Mouse (Mus musculus): ENCODE measurements around the gene Rgs6. TPM values are rescaled to one million over a fixed set of nuclear protein-coding genes. Genes with fewer than 3 reads are reported as not detected.

Gene Rgs6
- polyA plus RNA-seq, 1 experiment from 2014 or later, result 0.36 TPM

- H3K4me2 ChIP-seq, result no peak overlapping the region
- H3K27ac ChIP-seq, result no peak overlapping the region
- no peaks in the 10 kb centered on the region for H3K9me3 ChIP-seq (replicated peaks)
- H3K4me1 ChIP-seq (replicated peaks), result no peaks in the 10 kb centered on the region
- DNase-seq (no peak), ATAC-seq (ENCODE audit: low read depth) (no peak)
- no peaks in the 10 kb centered on the region for H3K36me3 ChIP-seq
- H3K4me3 ChIP-seq (replicated peaks), result no peak overlapping the region
- no peak overlapping the region for H3K9ac ChIP-seq
- WGBS (ENCODE audit: insufficient replicate concordance), result 56% methylated on average over 7 of the region's 7 CpGs
- H3K27me3 ChIP-seq, result no peaks in the 10 kb centered on the region
Measured at GRCm38 (mm10) chr12:82664598-82664997, 76.5 kb downstream of the Rgs6 start.

- no peak overlapping the region for H3K9ac ChIP-seq
- H3K36me3 ChIP-seq, result no peaks in the 10 kb centered on the region
- ATAC-seq (ENCODE audit: low read depth) (no peak), DNase-seq (no peak)
- 44% methylated on average over 3 of the region's 3 CpGs for WGBS (ENCODE audit: insufficient replicate concordance)
- H3K9me3 ChIP-seq (replicated peaks), result no peaks in the 10 kb centered on the region
- H3K4me2 ChIP-seq, result no peak overlapping the region
- H3K4me1 ChIP-seq (replicated peaks), result no peaks in the 10 kb centered on the region
- H3K4me3 ChIP-seq (replicated peaks), result no peak overlapping the region
- no peaks in the 10 kb centered on the region for H3K27me3 ChIP-seq
- no peak overlapping the region for H3K27ac ChIP-seq
Measured at GRCm38 (mm10) chr12:82667441-82667840, 79.3 kb downstream of the Rgs6 start.

GRCm38 (mm10) chr12:82670201-82670737 is 82.2 kb downstream of the Rgs6 start:
- Histone ChIP-seq H3K27me3 (no peaks in the 10 kb centered on the region), H3K36me3 (no peaks in the 10 kb centered on the region), H3K27ac (no peak overlapping the region), H3K9me3 (replicated peaks) (no peaks in the 10 kb centered on the region), H3K9ac (no peak overlapping the region), H3K4me1 (replicated peaks) (no peaks in the 10 kb centered on the region), H3K4me3 (replicated peaks) (no peak overlapping the region), H3K4me2 (no peak overlapping the region)
- 47% methylated on average over 4 of the region's 4 CpGs for WGBS (ENCODE audit: insufficient replicate concordance)
- DNase-seq (no peak), ATAC-seq (ENCODE audit: low read depth) (no peak)

GRCm38 (mm10) chr12:82671591-82671990 is 83.5 kb downstream of the Rgs6 start:
- H3K36me3 ChIP-seq, result no peaks in the 10 kb centered on the region
- no peak for ATAC-seq (ENCODE audit: low read depth)
- H3K4me2 ChIP-seq, result no peak overlapping the region
- H3K9me3 ChIP-seq (replicated peaks), result no peaks in the 10 kb centered on the region
- H3K27ac ChIP-seq, result no peak overlapping the region
- no peak overlapping the region for H3K9ac ChIP-seq
- no peak overlapping the region for H3K4me3 ChIP-seq (replicated peaks)
- DNase-seq, result no peak
- 76% methylated on average over 5 of the region's 5 CpGs for WGBS (ENCODE audit: insufficient replicate concordance)
- no peaks in the 10 kb centered on the region for H3K27me3 ChIP-seq
- no peaks in the 10 kb centered on the region for H3K4me1 ChIP-seq (replicated peaks)

- Histone ChIP-seq H3K36me3 (no peaks in the 10 kb centered on the region), H3K4me1 (replicated peaks) (no peaks in the 10 kb centered on the region), H3K4me2 (no peak overlapping the region), H3K27me3 (no peaks in the 10 kb centered on the region), H3K9me3 (replicated peaks) (no peaks in the 10 kb centered on the region), H3K9ac (no peak overlapping the region), H3K27ac (no peak overlapping the region), H3K4me3 (replicated peaks) (no peak overlapping the region)
- no peak for DNase-seq
- no peak for ATAC-seq (ENCODE audit: low read depth)
- WGBS (ENCODE audit: insufficient replicate concordance), result 41% methylated on average over 4 of the region's 4 CpGs
Measured at GRCm38 (mm10) chr12:82675137-82675536, 87.0 kb downstream of the Rgs6 start.

- Histone ChIP-seq H3K27ac (no peak overlapping the region), H3K36me3 (no peaks in the 10 kb centered on the region), H3K9ac (no peak overlapping the region), H3K9me3 (replicated peaks) (no peaks in the 10 kb centered on the region), H3K4me3 (replicated peaks) (no peak overlapping the region), H3K4me1 (replicated peaks) (no peaks in the 10 kb centered on the region), H3K4me2 (no peak overlapping the region), H3K27me3 (no peaks in the 10 kb centered on the region)
- WGBS (ENCODE audit: insufficient replicate concordance), result 66% methylated on average over 2 of the region's 2 CpGs
- DNase-seq (no peak), ATAC-seq (ENCODE audit: low read depth) (no peak)
Measured at GRCm38 (mm10) chr12:82687015-82687414, 98.9 kb downstream of the Rgs6 start.

GRCm38 (mm10) chr12:82698886-82699527 is 110.9 kb downstream of the Rgs6 start:
- Histone ChIP-seq H3K4me1 (replicated peaks) (peaks cover 14% of the 10 kb centered on the region), H3K4me3 (replicated peaks) (no peak overlapping the region), H3K36me3 (no peaks in the 10 kb centered on the region), H3K27ac (no peak overlapping the region), H3K27me3 (no peaks in the 10 kb centered on the region), H3K9ac (no peak overlapping the region), H3K4me2 (no peak overlapping the region), H3K9me3 (replicated peaks) (no peaks in the 10 kb centered on the region)
- WGBS (ENCODE audit: insufficient replicate concordance), result 72% methylated on average over 12 of the region's 12 CpGs
- ATAC-seq (ENCODE audit: low read depth) (no peak), DNase-seq (no peak)

GRCm38 (mm10) chr12:82699528-82699905 is 111.4 kb downstream of the Rgs6 start:
- H3K27ac ChIP-seq, result no peak overlapping the region
- no peak overlapping the region for H3K9ac ChIP-seq
- DNase-seq (no peak), ATAC-seq (ENCODE audit: low read depth) (no peak)
- no peaks in the 10 kb centered on the region for H3K9me3 ChIP-seq (replicated peaks)
- no peaks in the 10 kb centered on the region for H3K36me3 ChIP-seq
- H3K27me3 ChIP-seq, result no peaks in the 10 kb centered on the region
- peaks cover 14% of the 10 kb centered on the region for H3K4me1 ChIP-seq (replicated peaks)
- H3K4me3 ChIP-seq (replicated peaks), result no peak overlapping the region
- H3K4me2 ChIP-seq, result no peak overlapping the region
- WGBS (ENCODE audit: insufficient replicate concordance), result 56% methylated on average over 3 of the region's 3 CpGs

GRCm38 (mm10) chr12:82700241-82700640 is 112.1 kb downstream of the Rgs6 start:
- no peaks in the 10 kb centered on the region for H3K36me3 ChIP-seq
- no peak overlapping the region for H3K27ac ChIP-seq
- 64% methylated on average over 10 of the region's 10 CpGs for WGBS (ENCODE audit: insufficient replicate concordance)
- H3K9ac ChIP-seq, result no peak overlapping the region
- ATAC-seq (ENCODE audit: low read depth) (no peak), DNase-seq (no peak)
- H3K27me3 ChIP-seq, result no peaks in the 10 kb centered on the region
- peaks cover 14% of the 10 kb centered on the region for H3K4me1 ChIP-seq (replicated peaks)
- H3K4me2 ChIP-seq, result peak overlapping the region; percentile 10; the same call in 1 of the 2 replicates
- no peak overlapping the region for H3K4me3 ChIP-seq (replicated peaks)
- no peaks in the 10 kb centered on the region for H3K9me3 ChIP-seq (replicated peaks)

GRCm38 (mm10) chr12:82700840-82701239 is 112.7 kb downstream of the Rgs6 start:
- Histone ChIP-seq H3K9ac (no peak overlapping the region), H3K4me3 (replicated peaks) (no peak overlapping the region), H3K4me2 (peak overlapping the region; percentile 10; the same call in 1 of the 2 replicates), H3K36me3 (no peaks in the 10 kb centered on the region), H3K27ac (no peak overlapping the region), H3K9me3 (replicated peaks) (no peaks in the 10 kb centered on the region), H3K4me1 (replicated peaks) (peaks cover 14% of the 10 kb centered on the region), H3K27me3 (no peaks in the 10 kb centered on the region)
- DNase-seq, result peak; percentile 40
- ATAC-seq (ENCODE audit: low read depth), result peak; percentile 93
- WGBS (ENCODE audit: insufficient replicate concordance), result 19% methylated on average over 5 of the region's 5 CpGs

GRCm38 (mm10) chr12:82701359-82701758 is 113.3 kb downstream of the Rgs6 start:
- Histone ChIP-seq H3K27me3 (no peaks in the 10 kb centered on the region), H3K36me3 (no peaks in the 10 kb centered on the region), H3K9ac (no peak overlapping the region), H3K4me1 (replicated peaks) (peaks cover 14% of the 10 kb centered on the region), H3K9me3 (replicated peaks) (no peaks in the 10 kb centered on the region), H3K27ac (no peak overlapping the region), H3K4me2 (no peak overlapping the region), H3K4me3 (replicated peaks) (no peak overlapping the region)
- DNase-seq (no peak), ATAC-seq (ENCODE audit: low read depth) (0 out of 2 replicates have a peak, but pooled peaks have one; percentile 7)
- WGBS (ENCODE audit: insufficient replicate concordance), result 62% methylated on average over 7 of the region's 7 CpGs

GRCm38 (mm10) chr12:82710376-82710775 is 122.3 kb downstream of the Rgs6 start:
- no peaks in the 10 kb centered on the region for H3K36me3 ChIP-seq
- DNase-seq (no peak), ATAC-seq (ENCODE audit: low read depth) (no peak)
- H3K4me1 ChIP-seq (replicated peaks), result no peaks in the 10 kb centered on the region
- no peaks in the 10 kb centered on the region for H3K9me3 ChIP-seq (replicated peaks)
- H3K4me2 ChIP-seq, result no peak overlapping the region
- H3K4me3 ChIP-seq (replicated peaks), result no peak overlapping the region
- no peak overlapping the region for H3K9ac ChIP-seq
- H3K27ac ChIP-seq, result no peak overlapping the region
- no peaks in the 10 kb centered on the region for H3K27me3 ChIP-seq
